Mouse (Mus musculus): ENCODE measurements at regions not wholly inside any gene's neighbourhood (a gene's known extent, or its start where the extent isn't known, plus 50 kb on each side); places are given as distances from the start of the nearest gene placed in this dataset.
"Not testable (repeated sequence)": the region's sequence is repeated elsewhere in the genome, so short reads cannot be mapped to it uniquely, and the experiment has no call there.

DNA sequence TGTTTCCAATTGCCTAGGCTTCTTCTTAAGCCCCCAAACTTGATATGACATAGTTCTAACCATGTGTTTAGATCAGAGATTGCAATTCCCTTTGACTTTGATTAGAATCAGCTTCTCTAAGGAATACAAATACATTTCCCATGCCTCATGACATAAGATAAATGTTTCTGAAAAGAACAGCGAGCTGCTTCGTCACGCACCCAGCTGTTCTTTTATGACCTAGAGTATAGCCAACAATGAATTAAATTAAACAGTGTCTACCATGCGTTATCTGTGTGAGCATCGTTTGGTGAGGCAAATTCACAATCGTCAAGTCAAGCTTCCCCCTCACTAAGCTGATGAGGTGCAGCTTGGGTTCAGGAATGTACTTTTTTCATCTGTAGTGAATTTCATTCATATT lies 261.8 kb upstream of the Dcbld2 start:
- no peak overlapping the region for H3K4me2 ChIP-seq (ENCODE audit: low read length)
- H3K27ac ChIP-seq (ENCODE audit: low read depth, low read length): no peak overlapping the region
- no peak overlapping the region for H3K9ac ChIP-seq (ENCODE audit: low read length)
- 47% methylated on average over 6 of the region's 6 CpGs for WGBS
- no peaks in the 10 kb centered on the region for H3K36me3 ChIP-seq (ENCODE audit: control insufficient read depth, insufficient read depth, low read length)
- no peaks in the 10 kb centered on the region for H3K4me1 ChIP-seq (ENCODE audit: control insufficient read depth, insufficient read depth, low read length)
- no peaks in the 10 kb centered on the region for H3K27me3 ChIP-seq (replicated peaks; ENCODE audit: control insufficient read depth, insufficient read depth, low read length)
- DNase-seq (ENCODE audit: low spot score) (no peak), ATAC-seq (no peak)
- H3K4me3 ChIP-seq (ENCODE audit: low read depth, low read length): no peak overlapping the region
- no peaks in the 10 kb centered on the region for H3K9me3 ChIP-seq (replicated peaks; ENCODE audit: control insufficient read depth, low read length)

DNA sequence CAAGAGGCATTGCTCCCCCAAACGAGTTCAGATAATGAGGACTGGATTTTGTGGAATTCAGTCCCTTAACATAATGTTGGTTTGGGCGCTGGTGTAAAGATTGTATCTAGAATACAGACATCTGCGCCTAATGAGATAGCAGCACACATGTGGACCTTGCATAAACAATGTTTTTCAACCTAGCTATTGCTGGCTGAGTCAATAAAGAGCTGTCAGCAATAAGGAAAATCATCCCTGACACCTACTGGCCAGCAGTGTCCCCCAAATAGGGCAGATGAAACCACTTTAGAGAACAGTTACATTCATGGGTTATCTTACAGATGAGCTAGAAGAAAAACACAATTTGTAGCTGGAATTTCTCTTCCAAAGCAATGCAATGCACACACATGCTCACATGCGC lies 252.7 kb upstream of the Dcbld2 start:
- no peaks in the 10 kb centered on the region for H3K4me1 ChIP-seq (ENCODE audit: control insufficient read depth, insufficient read depth, low read length)
- no peak overlapping the region for H3K4me2 ChIP-seq (ENCODE audit: low read length)
- no peak overlapping the region for H3K4me3 ChIP-seq (ENCODE audit: low read depth, low read length)
- H3K27ac ChIP-seq (ENCODE audit: low read depth, low read length): no peak overlapping the region
- WGBS: 40% methylated on average over 4 of the region's 4 CpGs
- DNase-seq (ENCODE audit: low spot score) (no peak), ATAC-seq (no peak)
- H3K27me3 ChIP-seq (replicated peaks; ENCODE audit: control insufficient read depth, insufficient read depth, low read length): no peaks in the 10 kb centered on the region
- no peaks in the 10 kb centered on the region for H3K36me3 ChIP-seq (ENCODE audit: control insufficient read depth, insufficient read depth, low read length)
- H3K9ac ChIP-seq (ENCODE audit: low read length): no peak overlapping the region
- H3K9me3 ChIP-seq (replicated peaks; ENCODE audit: control insufficient read depth, low read length): no peaks in the 10 kb centered on the region

DNA sequence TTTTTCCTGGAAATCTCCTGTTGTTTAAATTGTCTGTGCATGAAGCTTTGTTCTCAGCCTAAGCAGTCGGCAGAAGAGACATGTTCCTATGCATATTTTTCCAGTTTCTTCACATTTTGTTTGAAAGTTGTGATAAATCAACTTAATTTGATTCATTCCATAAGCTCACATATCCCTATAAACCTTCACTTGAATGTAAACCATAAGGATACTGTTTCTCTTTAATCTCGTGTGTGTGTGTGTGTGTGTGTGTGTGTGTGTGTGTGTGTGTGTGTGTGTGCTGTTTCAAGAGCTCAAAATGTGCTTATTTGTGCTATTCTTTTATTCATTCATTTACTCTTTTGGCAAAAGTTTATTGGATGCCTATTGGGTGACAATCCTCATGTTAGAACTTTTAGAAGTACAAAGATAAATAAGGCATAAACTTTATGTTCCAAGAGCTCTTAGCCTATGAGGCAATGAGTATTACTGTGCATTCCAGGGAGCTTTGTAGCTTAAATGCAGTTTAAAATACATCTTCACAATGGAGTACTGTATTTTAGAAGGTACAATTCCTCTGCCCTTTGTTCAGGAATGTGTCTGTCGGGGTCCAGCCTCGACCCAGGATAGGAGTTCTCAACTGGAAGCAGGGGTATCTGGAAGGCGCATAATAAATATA lies 229.4 kb upstream of the Dcbld2 start:
- Histone ChIP-seq H3K9me3 (replicated peaks; ENCODE audit: control insufficient read depth, low read length) (no peaks in the 10 kb centered on the region), H3K4me1 (ENCODE audit: control insufficient read depth, insufficient read depth, low read length) (no peaks in the 10 kb centered on the region), H3K4me2 (ENCODE audit: low read length) (no peak overlapping the region), H3K36me3 (ENCODE audit: control insufficient read depth, insufficient read depth, low read length) (no peaks in the 10 kb centered on the region), H3K27ac (ENCODE audit: low read depth, low read length) (no peak overlapping the region), H3K27me3 (replicated peaks; ENCODE audit: control insufficient read depth, insufficient read depth, low read length) (no peaks in the 10 kb centered on the region), H3K9ac (ENCODE audit: low read length) (no peak overlapping the region), H3K4me3 (ENCODE audit: low read depth, low read length) (no peak overlapping the region)
- DNase-seq (ENCODE audit: low spot score): no peak
- 70% methylated on average over 5 of the region's 5 CpGs for WGBS
- no peak for ATAC-seq

DNA sequence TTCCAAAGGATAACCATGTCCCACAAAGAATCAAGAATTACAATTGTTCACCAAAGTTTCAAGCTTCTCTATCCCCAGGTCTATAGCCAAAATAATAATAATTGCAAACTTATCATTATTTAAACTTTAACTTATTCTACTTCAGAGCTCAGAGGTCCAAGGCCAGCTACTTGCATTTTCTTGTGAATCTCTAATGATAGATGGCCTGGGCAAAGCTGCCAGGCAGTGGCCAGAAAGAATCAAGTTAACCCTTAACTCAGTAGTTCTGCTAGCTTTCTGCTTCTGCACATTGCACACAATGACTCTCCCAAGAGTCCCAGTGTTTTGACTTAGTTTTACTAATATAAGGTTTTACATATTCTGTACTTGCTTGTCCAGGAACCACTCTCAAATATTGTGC lies 228.3 kb upstream of the Dcbld2 start:
- H3K9ac ChIP-seq (ENCODE audit: low read length); H3K27ac ChIP-seq (ENCODE audit: low read depth, low read length); H3K9me3 ChIP-seq (replicated peaks; ENCODE audit: control insufficient read depth, low read length); DNase-seq (ENCODE audit: low spot score); ATAC-seq; H3K4me1 ChIP-seq (ENCODE audit: control insufficient read depth, insufficient read depth, low read length); H3K4me3 ChIP-seq (ENCODE audit: low read depth, low read length); H3K36me3 ChIP-seq (ENCODE audit: control insufficient read depth, insufficient read depth, low read length); H3K27me3 ChIP-seq (replicated peaks; ENCODE audit: control insufficient read depth, insufficient read depth, low read length); H3K4me2 ChIP-seq (ENCODE audit: low read length): not testable (repeated sequence)

DNA sequence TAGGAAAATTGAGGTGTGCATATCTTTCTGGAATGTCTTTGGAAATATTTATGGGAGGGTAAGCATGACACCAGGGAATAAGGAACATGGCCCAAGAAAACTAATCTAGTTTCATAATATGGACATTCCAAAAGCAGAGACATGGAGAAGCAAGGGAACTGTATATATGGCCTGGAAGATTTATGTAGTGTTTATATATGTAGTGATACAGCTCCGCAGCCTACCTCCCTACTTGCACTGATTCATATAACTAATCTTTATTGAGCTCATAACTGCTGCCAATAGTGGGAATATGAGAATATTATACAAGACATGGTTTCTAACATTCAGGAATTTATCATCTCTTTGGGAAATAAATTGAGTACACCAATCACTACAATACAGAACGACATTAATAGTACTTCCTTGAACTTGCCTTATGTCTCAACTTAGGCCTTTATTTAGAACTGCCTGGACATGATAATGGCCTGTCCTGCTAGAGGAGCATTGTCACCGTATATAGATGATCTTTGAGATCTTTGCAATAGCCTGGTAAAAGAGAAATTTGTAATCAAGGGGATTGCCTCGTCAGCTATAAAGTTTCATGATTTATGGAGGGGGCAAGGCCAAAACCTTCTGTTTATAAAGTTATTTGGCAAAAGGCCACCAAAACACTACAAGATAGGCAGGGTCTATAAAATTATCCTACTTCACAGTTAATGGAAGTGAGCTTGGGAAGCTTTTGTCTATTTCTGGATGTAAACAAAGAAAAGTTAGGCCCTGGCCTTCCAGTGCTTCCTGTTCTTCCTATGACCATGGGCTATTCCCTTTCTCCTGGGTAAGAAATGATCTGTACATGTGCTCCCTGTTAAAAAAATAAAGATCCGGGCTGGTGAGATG lies 213.4 kb upstream of the Dcbld2 start:
- Histone ChIP-seq H3K27me3 (replicated peaks; ENCODE audit: control insufficient read depth, insufficient read depth, low read length) (no peaks in the 10 kb centered on the region), H3K9me3 (replicated peaks; ENCODE audit: control insufficient read depth, low read length) (no peaks in the 10 kb centered on the region), H3K27ac (ENCODE audit: low read depth, low read length) (no peak overlapping the region), H3K36me3 (ENCODE audit: control insufficient read depth, insufficient read depth, low read length) (no peaks in the 10 kb centered on the region), H3K4me1 (ENCODE audit: control insufficient read depth, insufficient read depth, low read length) (no peaks in the 10 kb centered on the region), H3K4me2 (ENCODE audit: low read length) (no peak overlapping the region), H3K4me3 (ENCODE audit: low read depth, low read length) (no peak overlapping the region), H3K9ac (ENCODE audit: low read length) (no peak overlapping the region)
- no peak for ATAC-seq
- 84% methylated on average over 5 of the region's 5 CpGs for WGBS
- DNase-seq (ENCODE audit: low spot score): no peak

DNA sequence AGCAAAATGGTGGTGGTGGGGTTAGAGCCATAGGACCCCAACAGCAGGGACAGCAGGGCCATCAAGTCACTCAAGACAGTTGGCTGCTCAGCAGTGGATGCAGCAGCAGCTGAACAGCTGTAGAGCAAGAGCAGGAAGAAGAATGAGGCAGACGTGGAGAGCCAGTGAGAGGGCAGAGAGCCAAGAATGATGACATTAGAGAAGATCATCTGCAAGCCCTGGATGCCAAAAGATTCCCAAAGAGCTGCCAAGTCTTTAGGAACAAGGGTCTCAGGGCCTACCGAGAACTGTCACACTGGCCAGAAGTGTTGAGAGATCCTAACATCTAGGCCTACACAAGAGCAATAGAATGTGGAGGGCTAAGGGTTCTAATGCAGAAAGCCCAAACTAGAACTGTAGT lies 196.4 kb upstream of the Dcbld2 start:
- ATAC-seq: no peak
- Histone ChIP-seq H3K27me3 (replicated peaks; ENCODE audit: control insufficient read depth, insufficient read depth, low read length) (no peaks in the 10 kb centered on the region), H3K9ac (ENCODE audit: low read length) (no peak overlapping the region), H3K27ac (ENCODE audit: low read depth, low read length) (no peak overlapping the region), H3K4me3 (ENCODE audit: low read depth, low read length) (no peak overlapping the region), H3K4me2 (ENCODE audit: low read length) (no peak overlapping the region), H3K4me1 (ENCODE audit: control insufficient read depth, insufficient read depth, low read length) (no peaks in the 10 kb centered on the region), H3K9me3 (replicated peaks; ENCODE audit: control insufficient read depth, low read length) (no peaks in the 10 kb centered on the region), H3K36me3 (ENCODE audit: control insufficient read depth, insufficient read depth, low read length) (no peaks in the 10 kb centered on the region)
- WGBS: 82% methylated on average over 2 of the region's 2 CpGs
- no peak for DNase-seq (ENCODE audit: low spot score)

DNA sequence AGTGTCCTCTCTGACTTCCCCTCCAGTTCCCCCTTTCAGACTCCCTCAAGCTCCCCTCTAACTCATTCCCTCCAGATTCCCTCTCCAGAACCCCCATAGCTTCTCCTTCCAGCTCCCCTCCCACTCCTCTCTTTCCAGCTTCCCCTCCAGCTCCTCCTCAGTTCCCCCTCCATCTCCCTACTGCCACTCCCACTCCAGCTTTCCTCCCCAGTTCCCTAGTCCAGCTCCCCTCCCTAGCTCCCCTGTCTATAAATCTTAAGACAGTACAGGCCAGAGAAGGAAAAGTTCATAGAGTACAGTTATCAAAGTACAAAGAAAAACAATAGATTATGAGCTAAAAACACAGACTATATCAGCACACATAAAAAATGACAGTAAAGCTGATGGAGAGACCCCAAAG lies 173.6 kb upstream of the Dcbld2 start:
- Histone ChIP-seq H3K9me3 (replicated peaks; ENCODE audit: control insufficient read depth, low read length) (no peaks in the 10 kb centered on the region), H3K4me1 (ENCODE audit: control insufficient read depth, insufficient read depth, low read length) (no peaks in the 10 kb centered on the region), H3K36me3 (ENCODE audit: control insufficient read depth, insufficient read depth, low read length) (no peaks in the 10 kb centered on the region), H3K4me3 (ENCODE audit: low read depth, low read length) (no peak overlapping the region), H3K27me3 (replicated peaks; ENCODE audit: control insufficient read depth, insufficient read depth, low read length) (no peaks in the 10 kb centered on the region), H3K4me2 (ENCODE audit: low read length) (no peak overlapping the region), H3K9ac (ENCODE audit: low read length) (no peak overlapping the region), H3K27ac (ENCODE audit: low read depth, low read length) (no peak overlapping the region)
- DNase-seq (ENCODE audit: low spot score) (no peak), ATAC-seq (no peak)

DNA sequence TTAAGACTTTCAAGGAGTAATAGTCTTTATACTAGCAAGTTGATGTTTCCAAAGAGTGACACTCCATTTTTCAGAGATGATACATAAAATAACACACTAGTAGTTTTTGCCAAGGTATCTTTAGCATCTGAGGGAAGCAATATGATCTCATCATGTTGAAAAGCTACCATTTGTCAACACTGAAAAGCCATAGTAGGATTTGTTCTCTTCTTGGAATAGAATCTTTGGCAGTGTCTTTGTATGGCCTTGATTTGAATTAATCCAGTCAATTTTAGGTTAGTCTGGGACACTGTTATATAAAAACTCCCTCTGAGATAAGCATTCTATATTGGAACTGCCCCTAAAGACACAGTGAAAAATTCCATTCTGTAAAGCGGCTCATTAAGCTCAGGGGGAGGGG lies 171.4 kb upstream of the Dcbld2 start:
- Histone ChIP-seq H3K27ac (ENCODE audit: low read depth, low read length) (no peak overlapping the region), H3K4me2 (ENCODE audit: low read length) (no peak overlapping the region), H3K4me3 (ENCODE audit: low read depth, low read length) (no peak overlapping the region), H3K36me3 (ENCODE audit: control insufficient read depth, insufficient read depth, low read length) (no peaks in the 10 kb centered on the region), H3K9me3 (replicated peaks; ENCODE audit: control insufficient read depth, low read length) (no peaks in the 10 kb centered on the region), H3K9ac (ENCODE audit: low read length) (no peak overlapping the region), H3K27me3 (replicated peaks; ENCODE audit: control insufficient read depth, insufficient read depth, low read length) (no peaks in the 10 kb centered on the region), H3K4me1 (ENCODE audit: control insufficient read depth, insufficient read depth, low read length) (no peaks in the 10 kb centered on the region)
- DNase-seq (ENCODE audit: low spot score) (no peak), ATAC-seq (no peak)
- 85% methylated on average over 1 of the region's 1 CpGs for WGBS

DNA sequence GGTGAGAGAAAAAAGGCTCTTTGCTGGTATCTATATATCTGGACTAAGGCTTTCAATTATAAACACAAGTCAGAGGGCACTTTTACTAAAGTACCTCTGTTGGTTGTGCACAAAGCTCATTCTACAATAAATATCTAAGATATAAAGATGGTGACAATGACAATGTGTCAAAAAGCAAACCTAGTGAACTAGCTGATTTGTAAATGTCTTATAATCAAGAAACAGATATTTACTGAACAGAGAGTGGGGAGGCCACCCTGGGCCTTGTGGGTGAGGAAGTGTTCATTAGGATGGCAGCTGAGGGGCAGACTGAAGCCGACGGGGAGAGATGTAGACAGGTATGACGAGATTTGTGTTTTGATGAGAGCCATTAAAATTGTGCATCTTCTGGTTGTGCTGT lies 132.0 kb upstream of the Dcbld2 start:
- ATAC-seq (no peak), DNase-seq (ENCODE audit: low spot score) (no peak)
- H3K27me3 ChIP-seq (replicated peaks; ENCODE audit: control insufficient read depth, insufficient read depth, low read length): no peaks in the 10 kb centered on the region
- no peaks in the 10 kb centered on the region for H3K4me1 ChIP-seq (ENCODE audit: control insufficient read depth, insufficient read depth, low read length)
- WGBS: 88% methylated on average over 3 of the region's 3 CpGs
- H3K9me3 ChIP-seq (replicated peaks; ENCODE audit: control insufficient read depth, low read length): no peaks in the 10 kb centered on the region
- H3K4me3 ChIP-seq (ENCODE audit: low read depth, low read length): no peak overlapping the region
- no peak overlapping the region for H3K27ac ChIP-seq (ENCODE audit: low read depth, low read length)
- H3K36me3 ChIP-seq (ENCODE audit: control insufficient read depth, insufficient read depth, low read length): no peaks in the 10 kb centered on the region
- H3K9ac ChIP-seq (ENCODE audit: low read length): no peak overlapping the region
- no peak overlapping the region for H3K4me2 ChIP-seq (ENCODE audit: low read length)

Data from forebrain, embryonic 14.5 days (tissue).